Mouse (Mus musculus) cerebellum, adult (tissue): ENCODE measurements around the gene Frrs1.
A peak's percentile ranks its signal among the peaks of the same experiment; 100 is the strongest.

Source experiments
- ATAC-seq: cut with Nextera tagmentation; 2 replicates; pipeline ENCODE4 v1.9.2; 2017; ENCODE audit warnings: mild to moderate bottlenecking, moderate library complexity, mixed read lengths; ENCODE audit not compliant: insufficient number of reproducible peaks, low FRiP score, low TSS enrichment

Frrs1 gene

DNA sequence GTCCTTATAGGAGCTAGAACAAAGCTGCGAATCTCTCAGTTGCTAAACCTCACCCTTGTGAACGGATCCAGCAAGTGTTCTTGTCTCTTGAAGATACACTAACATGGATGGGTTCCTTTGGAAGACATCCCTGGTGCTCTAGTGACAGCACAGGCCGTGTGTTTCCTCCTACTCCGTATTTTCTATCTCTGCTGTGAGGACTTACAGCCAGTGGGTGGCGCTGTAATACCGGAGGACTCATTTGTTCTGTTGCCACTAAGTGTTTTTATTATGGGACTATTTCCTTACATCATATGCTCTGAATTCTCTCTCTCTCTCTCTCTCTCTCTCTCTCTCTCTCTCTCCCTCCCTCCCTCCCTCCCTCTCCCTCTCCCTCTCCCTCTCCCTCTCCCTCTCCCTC, 44.9 kb downstream of the Frrs1 start:
- no peak for ATAC-seq

DNA sequence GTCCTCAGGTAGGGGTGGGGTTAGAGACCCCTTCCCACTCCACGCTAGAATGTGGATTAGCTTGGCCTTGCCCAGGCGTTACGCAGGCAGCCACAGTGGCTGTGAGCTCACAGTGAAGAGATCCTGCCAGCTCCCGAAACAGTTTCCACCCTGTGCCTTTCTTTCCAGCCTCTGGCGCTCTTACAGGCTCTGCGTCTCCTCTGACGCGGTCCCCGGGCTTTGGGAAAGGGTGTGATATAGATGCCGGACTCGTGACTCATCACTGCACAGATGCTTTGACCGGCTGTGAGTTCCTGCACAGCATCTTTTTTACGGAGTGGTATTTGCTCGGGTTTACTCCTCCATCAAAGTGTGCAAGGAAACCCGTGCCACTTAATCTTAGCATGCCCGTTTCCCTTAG, 46.6 kb downstream of the Frrs1 start:
- peak; percentile 33; the same call in 1 of the 2 replicates for ATAC-seq

DNA sequence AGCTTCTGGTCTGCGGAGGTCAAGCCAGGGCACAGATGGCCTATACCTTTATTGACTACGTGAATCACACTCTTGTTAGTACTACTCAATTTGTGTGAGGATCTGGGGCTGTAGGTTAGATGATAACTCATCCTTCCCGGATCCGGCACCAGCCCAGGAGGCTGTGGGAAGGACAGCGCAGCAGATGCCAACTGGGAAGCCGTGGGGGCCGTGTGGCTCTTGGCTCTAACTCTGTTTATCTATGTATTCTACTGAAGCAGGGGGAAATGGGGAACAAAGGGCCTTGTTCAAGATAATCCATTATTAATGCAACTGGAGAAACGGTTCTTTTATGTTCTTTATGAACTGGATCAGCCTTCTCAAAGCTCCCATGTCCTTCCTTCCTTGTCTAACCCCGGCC, 47.3 kb downstream of the Frrs1 start:
- no peak for ATAC-seq

DNA sequence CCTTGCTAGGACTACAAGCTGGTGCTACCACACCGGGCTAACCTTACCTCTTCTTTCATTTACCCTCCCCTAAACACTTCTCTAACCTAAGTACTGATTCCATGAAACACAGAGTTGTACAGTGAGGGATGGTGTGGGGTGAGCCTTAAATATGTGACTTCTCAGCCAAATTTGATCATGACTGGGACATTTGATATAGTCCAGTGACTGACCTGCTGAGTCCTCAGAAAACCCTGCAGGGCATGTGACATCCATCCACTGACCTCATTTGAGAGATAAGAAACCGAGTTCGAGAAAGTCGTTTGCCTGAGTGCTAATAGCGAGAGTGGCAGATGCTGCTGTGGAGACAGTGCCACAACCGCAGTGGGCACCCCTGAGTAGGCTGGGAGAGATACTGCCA, 55.1 kb downstream of the Frrs1 start:
- ATAC-seq, result no peak

DNA sequence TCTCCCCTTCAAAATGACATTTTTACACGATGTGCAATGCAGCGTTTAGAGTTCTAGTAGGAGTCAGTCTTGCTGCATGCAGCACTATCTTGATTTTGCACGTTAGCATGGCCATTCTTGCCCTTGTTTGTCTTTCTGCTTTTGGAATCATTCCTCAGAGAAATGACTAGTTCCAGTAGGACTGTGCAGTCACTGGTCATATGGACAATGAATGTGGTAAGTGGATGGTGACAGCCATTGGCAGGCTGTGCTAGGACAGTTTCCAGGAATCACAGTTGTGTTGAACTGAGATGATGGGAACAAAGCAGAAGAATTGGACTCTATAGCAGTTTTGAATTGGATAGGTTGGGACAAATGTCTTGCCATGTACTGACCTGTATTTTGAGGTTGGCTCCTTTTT, 55.7 kb downstream of the Frrs1 start:
- no peak for ATAC-seq

DNA sequence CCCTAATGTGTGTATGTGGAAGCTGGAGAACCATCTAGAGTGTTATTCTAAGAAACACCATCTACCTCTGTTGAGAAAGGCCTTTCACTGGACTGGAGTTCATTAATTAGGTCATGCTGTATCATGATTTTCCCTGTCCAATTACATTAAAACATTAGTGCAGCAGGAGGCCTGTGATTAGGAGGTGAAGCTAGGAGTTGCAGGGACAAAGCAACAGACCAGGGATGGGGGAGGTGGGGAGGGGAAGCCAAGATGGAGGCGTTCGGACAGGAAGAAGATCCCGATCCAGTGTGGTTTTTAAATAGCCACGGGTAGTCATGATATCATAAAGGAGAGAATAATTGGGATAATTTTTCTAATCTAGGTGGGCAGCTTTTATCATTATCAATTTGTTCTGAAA, 57.8 kb downstream of the Frrs1 start:
- no peak for ATAC-seq

DNA sequence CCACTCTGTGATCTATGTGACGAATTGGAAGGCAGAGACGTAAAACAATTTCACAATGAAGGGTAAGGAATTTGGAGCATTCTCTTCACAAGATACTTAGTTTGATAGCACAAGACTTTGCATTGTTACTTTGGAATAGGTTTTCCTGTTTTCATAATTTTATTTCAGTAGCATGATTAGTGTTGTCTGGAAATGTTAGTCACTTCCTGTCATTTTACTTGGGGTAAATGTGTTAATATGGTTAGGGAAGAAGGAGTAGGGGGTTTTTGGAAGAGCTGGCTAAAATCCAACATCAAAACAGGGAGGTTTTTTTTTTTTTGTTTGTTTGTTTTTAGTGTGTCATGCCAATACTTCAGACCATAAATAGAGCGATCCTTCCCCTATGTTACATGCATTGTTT, 62.3 kb downstream of the Frrs1 start:
- ATAC-seq, result no peak

DNA sequence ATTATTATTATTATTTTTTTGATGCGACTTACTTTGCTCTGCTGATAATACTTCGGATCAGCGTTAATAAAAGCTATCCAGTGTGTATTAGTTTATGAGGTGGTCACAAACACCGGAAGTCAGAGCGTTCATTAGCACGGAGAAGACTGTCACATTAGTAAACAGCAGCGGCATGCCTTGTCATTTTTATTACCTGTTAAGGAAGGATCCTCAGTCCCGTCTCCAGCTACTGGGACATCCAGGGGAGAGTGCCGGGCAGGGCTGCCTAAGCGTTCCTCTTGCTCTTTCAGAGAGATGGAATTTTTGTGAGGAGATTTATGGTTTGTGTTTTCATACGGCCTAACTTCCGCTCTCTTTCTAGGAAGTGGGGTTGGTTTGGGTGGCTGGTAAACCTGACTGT, 63.8 kb downstream of the Frrs1 start:
- ATAC-seq, result no peak

DNA sequence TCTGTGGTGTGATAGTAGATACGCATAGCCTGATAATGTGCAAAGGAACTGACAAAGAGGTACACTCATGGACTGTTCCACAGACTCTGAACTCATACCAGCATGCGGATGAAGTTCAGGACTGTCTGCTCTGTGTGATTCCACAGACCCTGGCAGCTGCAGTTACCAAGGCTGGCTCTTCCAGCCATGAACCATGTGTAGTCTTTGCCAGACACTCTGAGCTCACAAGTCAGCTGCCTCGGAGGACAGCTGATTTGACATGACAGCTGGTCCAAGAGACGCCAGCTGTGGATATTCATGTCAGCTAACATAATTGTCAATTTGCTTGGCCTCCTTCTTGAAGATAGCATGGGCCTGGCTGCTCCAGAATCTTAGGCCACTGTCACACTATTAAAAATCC, 69.7 kb downstream of the Frrs1 start:
- ATAC-seq, result no peak

DNA sequence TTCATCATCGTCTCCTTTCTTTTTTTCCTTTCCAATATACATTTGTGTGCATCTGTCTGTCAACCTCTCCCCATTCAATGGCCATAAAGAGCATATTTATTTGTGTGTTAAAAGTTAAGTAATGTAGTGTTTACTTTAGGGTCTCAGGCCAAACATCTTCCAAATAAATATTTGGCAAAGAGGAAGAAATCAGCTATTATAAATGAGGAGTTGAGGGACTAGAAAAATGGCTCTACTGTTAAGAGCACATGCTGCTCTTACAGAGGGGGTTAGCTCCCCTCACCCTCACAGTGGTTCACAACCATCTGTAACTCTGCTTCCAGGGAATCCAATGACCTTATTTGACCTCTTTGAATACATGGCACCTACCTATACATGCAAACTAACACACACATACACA, 73.9 kb downstream of the Frrs1 start:
- no peak for ATAC-seq

DNA sequence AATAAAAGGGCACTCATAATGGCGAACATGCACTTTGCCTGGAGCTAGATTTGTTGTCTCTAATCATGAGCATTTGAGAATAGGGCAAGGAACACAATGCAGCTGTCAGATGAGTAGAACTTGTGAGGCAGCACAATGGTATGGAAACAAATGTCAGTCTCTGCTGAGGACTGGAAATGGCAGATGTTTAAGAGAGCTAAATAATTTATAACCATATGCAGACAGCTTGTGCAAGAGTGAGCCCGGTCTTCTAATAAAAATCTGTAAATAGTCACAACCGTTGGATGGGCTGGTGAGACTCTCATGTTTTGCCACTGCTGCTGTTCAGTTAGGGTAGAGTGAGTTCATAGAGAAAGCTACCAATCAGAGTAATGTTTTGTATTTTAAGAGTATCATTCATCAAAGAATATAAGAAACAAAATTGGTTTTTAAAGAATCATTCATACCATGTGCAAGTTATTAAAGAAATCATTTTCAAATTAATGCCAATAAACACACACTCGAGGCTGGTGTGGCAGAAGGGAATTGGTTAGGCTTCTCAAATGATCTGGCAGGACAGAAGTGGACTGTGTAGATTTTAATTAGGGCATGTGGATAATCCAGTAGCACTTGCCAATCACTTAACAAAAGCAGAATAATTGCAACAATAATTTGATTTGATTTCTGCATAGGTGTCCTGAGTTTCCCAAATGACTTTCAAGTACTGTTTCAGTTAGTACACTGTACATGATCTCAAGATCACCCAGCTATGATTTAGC, 77.8 kb downstream of the Frrs1 start:
- no peak for ATAC-seq

DNA sequence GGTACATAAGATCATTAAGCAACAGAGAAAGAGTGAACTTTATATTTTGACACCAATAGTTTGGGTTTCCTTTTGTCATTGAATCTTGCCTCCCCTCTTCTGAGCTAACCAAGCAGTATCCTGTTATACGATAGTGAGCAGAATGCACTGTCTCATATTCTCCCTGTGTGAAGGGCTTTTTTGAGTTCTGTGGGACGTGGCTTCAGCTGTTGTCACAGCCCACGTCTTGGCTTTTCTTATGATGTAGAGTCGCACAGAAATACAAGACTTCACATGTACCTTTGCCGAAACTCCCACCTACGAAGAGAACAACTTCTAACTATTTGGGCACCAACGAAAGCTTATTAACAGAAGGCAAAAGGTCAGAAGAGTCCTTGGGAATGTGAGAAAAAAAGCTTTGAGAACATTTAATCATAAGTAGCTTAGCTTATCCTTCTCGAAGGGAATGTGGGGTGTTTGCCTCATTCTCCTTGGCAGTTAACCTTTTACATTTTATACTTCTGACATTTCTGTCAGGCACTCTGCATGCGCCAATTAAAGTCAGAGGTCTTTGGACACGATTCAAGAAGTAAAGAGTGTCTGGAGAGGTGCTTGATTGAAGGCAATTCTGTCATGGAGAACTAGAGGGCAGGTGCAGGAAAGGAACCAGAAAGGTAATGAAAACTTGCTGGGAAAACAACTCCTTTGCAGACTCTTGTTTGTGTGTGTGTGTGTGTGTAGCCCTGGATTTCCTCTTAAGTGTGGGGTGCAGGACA, 81.7 kb downstream of the Frrs1 start:
- ATAC-seq, result no peak

DNA sequence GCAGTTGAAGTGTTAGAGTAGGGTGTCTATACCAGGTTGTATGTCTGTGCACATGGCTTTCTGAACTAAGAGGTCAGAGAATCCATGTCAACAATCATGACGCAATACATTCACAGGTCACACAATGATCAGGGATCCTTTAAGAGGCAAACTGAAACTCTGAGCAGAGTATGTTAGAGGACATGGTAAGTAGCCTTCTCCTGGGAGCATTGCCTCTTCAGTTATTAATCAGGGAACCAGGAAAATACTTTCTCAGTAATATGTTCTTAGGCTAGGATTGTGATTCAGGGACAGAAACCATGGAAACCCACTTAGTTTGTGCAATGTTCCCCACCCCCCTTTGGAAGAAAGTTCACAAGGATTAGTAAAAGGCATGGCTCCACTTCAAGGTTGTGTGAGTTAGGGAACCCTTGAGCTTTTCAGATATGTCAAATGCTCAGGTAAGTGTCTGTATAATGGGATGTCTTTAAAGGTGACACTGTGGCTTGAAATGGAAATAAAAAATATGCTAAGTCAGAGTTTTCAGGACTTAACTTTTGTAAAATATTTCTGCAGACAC, 82.4 kb downstream of the Frrs1 start:
- no peak for ATAC-seq

DNA sequence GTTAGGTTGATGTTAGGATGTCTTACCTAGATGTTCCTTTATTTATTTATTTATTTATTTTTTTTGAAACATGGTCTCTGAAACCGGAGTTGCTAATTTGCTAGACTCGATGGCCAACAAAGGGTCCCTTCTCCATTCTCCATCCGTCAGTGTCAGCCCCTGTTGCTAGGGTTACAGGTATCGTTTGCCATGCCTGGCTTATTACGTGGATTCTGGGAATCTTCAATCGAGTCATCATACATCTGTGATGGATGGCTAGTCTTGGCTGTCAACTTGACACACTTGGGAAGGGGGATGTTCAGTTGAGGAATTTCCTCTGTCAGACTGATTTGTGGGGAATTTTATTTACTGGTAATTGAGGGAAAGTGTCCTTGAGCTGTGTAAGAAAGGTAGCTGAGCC, 83.5 kb downstream of the Frrs1 start:
- ATAC-seq, result no peak

DNA sequence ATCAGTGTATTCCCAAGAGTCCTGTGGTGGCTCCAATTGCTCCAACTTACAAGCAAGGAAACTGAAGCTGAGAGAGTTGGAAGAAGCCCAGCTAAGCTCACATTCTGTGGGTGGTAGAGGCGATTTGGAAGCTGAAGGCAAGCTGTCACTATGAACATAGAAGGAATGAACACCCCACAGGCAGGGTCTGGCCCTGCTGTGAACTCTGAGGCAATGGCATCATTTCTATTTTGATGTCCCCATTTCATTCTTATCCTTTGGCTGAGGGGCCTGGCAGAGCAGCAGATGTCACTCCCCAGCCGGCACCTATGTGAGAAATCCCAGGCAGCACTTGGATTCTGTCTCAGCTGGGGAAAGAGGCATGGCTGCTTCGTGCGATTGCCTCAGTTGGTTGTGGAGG, 84.2 kb downstream of the Frrs1 start:
- ATAC-seq, result no peak

DNA sequence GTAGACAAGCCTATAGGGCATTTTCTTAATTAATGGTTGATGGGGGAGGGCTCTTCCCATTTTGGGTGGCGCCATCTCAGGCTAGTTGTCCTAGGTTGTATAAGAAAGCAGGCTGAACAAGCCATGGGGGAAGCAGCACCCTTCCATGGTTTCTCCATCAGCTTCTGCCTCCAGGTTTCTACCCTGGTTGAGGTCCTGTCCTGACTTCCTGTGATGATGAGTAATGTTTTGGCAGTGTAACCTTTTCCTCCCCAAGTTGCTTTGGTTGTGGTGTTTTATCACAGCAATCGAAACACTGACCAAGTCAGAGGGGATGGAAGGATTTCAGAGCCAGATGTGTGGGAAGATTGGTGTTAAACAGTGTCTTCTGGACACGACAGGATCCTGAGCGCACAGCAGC, 87.2 kb downstream of the Frrs1 start:
- ATAC-seq, result no peak

DNA sequence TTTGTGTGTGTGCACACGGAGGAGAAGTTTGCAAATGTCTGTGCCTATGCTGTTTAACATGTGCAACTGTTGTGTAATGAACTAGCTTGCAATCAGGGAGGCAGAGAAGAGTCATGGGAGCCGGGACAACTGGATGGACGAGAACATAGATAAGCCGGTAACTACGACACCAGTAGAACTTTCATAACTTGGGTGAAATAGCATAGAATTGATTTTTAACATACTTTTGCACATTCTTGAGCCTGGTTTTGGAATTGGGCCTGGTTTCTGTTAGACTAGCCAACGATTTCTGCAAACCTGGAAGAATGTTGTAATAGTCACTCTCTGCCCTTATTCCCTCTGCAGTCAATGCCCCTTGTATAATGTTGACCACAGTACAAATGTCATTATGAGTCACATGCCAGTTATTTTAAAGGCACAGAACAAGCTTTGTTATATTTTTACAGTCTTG, 91.4 kb downstream of the Frrs1 start:
- no peak for ATAC-seq

DNA sequence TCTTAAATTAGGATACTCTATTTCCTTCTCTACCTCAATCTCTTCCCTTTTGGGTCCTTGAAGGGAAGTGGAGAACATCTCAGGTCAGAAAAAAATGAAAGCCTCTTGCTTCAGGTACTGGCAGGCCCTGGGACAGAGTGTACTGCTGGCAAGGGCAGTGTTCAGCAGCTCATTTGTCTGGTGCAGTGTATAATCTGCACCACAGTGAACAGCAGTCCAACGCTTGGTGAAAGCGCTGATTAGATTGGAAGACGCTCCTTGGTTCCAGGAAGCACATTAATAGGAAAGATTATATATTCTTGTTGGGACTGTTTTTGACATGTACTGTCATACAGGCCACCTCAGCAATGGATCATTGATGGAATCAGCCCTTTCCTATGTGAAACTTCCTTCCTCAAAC, 92.2 kb downstream of the Frrs1 start:
- ATAC-seq, result no peak

DNA sequence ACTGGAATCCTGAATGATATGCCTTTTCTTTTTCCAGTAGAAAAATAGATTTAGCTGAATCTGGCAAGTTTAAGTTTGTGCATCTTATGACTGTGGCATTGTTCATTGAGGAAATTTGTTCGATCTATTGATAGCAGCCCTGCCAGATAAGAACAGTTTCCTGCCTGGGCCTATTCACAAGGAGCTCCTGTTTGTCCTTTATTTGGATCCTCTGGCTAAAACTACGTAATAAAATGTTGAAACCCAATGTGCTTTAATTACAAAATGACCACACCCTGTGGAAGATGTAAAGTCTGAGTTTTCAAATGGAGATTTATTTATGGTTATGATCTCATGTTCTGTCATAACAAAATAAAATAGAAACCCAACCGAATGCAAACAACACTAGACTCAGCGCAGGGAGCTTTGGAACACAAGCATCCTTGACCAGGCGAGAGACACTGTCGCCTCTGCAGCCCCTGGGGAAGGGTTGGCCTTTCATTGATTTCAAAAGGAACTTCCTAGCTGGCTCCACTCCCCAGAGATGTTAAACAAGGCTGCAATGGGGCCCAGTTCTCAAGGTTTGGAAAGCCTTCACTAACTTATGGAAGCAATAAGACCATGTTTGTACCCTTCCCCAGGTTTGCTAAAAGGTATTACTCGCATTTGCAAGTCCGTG, 93.1 kb downstream of the Frrs1 start:
- ATAC-seq, result no peak

DNA sequence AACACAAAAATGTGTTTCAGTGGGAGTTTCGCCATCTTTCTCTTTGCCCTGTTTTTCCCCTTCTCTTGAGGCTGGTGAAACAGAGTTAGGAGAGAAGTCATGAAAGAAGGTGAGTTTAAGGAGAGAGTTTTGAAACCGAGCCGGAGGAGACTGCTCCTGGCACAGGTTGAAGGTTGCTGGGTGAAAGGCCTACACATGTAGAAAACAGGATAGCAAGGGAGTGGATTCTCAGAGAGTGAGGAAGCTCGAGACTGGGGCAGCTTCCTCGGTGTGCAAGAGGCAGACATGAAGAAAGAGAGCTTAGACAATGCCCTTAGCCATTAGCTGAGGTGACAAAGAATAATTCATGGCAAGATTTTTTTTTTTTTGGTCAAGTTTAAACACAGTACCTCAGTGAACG, 94.1 kb downstream of the Frrs1 start:
- no peak for ATAC-seq

DNA sequence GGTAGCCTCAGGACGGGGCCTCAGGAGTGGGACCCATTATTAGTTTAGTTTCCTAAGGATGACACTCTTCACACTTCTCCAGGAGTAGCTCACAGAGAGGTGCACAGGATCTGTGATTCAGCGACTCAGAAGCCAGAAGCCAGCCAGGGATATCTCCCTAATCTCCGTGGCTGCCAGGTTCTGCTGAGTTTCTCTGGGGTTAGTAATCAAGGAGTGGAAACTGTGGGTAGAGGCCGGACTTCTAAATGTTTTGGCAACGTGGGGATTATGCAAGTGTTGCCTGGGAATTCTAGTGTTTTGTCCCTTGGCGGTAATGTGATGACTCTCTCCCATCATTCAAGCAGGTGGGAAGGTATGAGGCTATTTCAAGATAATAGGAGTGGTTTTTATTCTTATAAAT, 95.8 kb downstream of the Frrs1 start:
- ATAC-seq, result no peak
